Comparison of ENCODE assay signal across 28 mouse cellular contexts in the genomic region with DNA sequence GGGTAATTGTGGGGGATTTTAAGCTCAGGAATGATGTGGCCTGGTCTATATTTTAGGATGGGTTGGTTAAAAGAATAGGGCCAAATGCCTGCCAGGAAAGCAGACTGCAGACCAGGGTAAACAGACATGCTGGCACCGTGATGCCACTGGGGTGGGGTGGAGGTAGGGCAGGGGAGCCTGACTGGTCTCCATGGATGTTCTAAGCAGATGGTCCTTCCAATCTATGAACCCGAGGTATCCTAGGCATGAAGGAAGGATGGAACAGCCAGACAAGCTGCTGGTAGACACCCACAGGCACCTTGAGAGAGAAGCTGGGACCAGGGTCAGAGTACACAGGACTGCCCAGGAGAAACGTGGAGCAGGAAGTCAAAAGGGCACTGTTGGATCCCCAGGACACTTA. TPM values are rescaled to one million over a fixed set of nuclear protein-coding genes. Genes with fewer than 3 reads are reported as not detected.
A peak's percentile ranks its signal among the peaks of the same experiment; 100 is the strongest.
DNase-seq lines count a peak whose midpoint lies in the region; ATAC-seq and TF ChIP-seq lines count a peak whose summit lies in the region.
"Had no signal": no experiment of that assay in that cellular context is flagged by ENCODE, and none has a peak within 500 bp of the region (broad histone marks: within the 10 kb centered on the region; RNA-seq: fewer than 3 reads in every experiment).

No protein-coding gene starts in this region.

- ATAC-seq in monocyte, adult 5-6 weeks (replicated peaks; ENCODE audit: insufficient number of reproducible peaks, low FRiP score, low TSS enrichment, poor library complexity, severe bottlenecking) = no peak
- ATAC-seq: CD4-positive, CD25-positive, alpha-beta regulatory T cell, adult 4 months; forebrain, embryonic 15.5 days; inflammation-experienced regulatory T-cells, adult 6 months had no signal

- peak overlapping the region; percentile 84 for H3K27ac ChIP-seq in layer of hippocampus, adult 2 months
- H3K27ac ChIP-seq: embryonic facial prominence, embryonic 13.5 days; forebrain, embryonic 10.5 days; forebrain, embryonic 15.5 days; heart, embryonic 13.5 days; hindbrain, embryonic 10.5 days; hindbrain, embryonic 15.5 days; limb, embryonic 13.5 days; lung, embryonic 15.5 days; midbrain, embryonic 12.5 days had no signal

- no peak overlapping the region for H3K4me3 ChIP-seq in layer of hippocampus, adult 2 months
- H3K4me3 ChIP-seq: embryonic facial prominence, embryonic 13.5 days; forebrain, embryonic 10.5 days; forebrain, embryonic 15.5 days; heart, embryonic 13.5 days; hindbrain, embryonic 10.5 days; hindbrain, embryonic 15.5 days; limb, embryonic 13.5 days; lung, embryonic 15.5 days; midbrain, embryonic 12.5 days had no signal

- TF ChIP-seq CTCF in layer of hippocampus, adult 2 months (conservative IDR thresholded peaks at IDR 0.05) = no peak

- no peak for DNase-seq in layer of hippocampus, adult 2 months (ENCODE audit: low spot score in 2 of 2)
- no peak for DNase-seq in layer of hippocampus, postnatal 10 days (ENCODE audit: low spot score in 2 of 2)
- DNase-seq in cerebellum, adult 18-20 months = peak; percentile 60 to 71
- peak; percentile 57 to 64 for DNase-seq in cerebellum, postnatal 10 days
- no peak for DNase-seq in urinary bladder, postnatal 25 days (ENCODE audit: low spot score)
- DNase-seq in gastrocnemius, postnatal 10 days = no peak
- DNase-seq: adrenal gland, postnatal 25 days; embryo, embryonic 11 days; heart, postnatal 10 days; kidney, adult 8-10 months; kidney, postnatal 10 days; layer of hippocampus, adult 9-11 months; lung, postnatal 36 days; retina, postnatal 1 day; right cerebral cortex, postnatal 14 days had no signal

RNA-seq across cellular contexts. Expression of a gene that starts 12.5 kb away (rescaled TPM):
- total RNA-seq in layer of hippocampus, adult 2 months (2021) = 10 to 100 TPM; 62.3 to 62.7 TPM
- 10 to 100 TPM; 49.0 to 49.8 TPM for total RNA-seq in layer of hippocampus, postnatal 10 days (2021)
- total RNA-seq in gastrocnemius, postnatal 10 days (2021) = 1 to 10 TPM; 1.9 to 2.5 TPM
- total RNA-seq in monocyte, adult 5-6 weeks (2017) = 3.1 to 8.9 TPM (median 6.7 TPM) in 3 replicates

RNA-seq across cellular contexts. Expression of a gene that starts 41.8 kb away (rescaled TPM):
- 10 to 100 TPM; 41.8 to 48.0 TPM for total RNA-seq in layer of hippocampus, adult 2 months (2021)
- 10 to 100 TPM; 49.2 to 52.3 TPM for total RNA-seq in layer of hippocampus, postnatal 10 days (2021)
- 10 to 100 TPM; 11.7 to 14.1 TPM for total RNA-seq in gastrocnemius, postnatal 10 days (2021)
- total RNA-seq in monocyte, adult 5-6 weeks (2017) = 0.68 to 0.86 TPM (median 0.75 TPM) in 3 replicates

RNA-seq across cellular contexts. Expression of a gene that starts 47.0 kb away (rescaled TPM):
- total RNA-seq in layer of hippocampus, adult 2 months (2021) = 1 to 10 TPM; 6.0 to 6.5 TPM
- 1 to 10 TPM; 5.9 to 6.0 TPM for total RNA-seq in layer of hippocampus, postnatal 10 days (2021)
- total RNA-seq in gastrocnemius, postnatal 10 days (2021) = over 10,000 TPM; 50,548 to 53,307 TPM
- not detected in 3 replicates for total RNA-seq in monocyte, adult 5-6 weeks (2017)
- total RNA-seq: adrenal gland, postnatal 25 days; megakaryocyte, adult 5-6 weeks had no signal

Comparison
In these comparisons a context has a peak if more than half of its experiments do, and no peak if none do; other contexts are left out.
1. DNase-seq: peak in cerebellum, adult 18-20 months (2 of 2) and cerebellum, postnatal 10 days (2 of 2); none in layer of hippocampus, adult 2 months (0 of 2), layer of hippocampus, postnatal 10 days (0 of 2), urinary bladder, postnatal 25 days (single experiment) and gastrocnemius, postnatal 10 days (single experiment).
2. RNA of a gene that starts 47.0 kb away (total RNA-seq): 50,548 to 53,307 TPM in gastrocnemius, postnatal 10 days; 6.0 to 6.5 TPM in layer of hippocampus, adult 2 months, 5.9 to 6.0 TPM in layer of hippocampus, postnatal 10 days and not detected in monocyte, adult 5-6 weeks; every median in the first group is over 1,000 times any median in the second.